Mouse (Mus musculus) heart, postnatal 0 days (tissue): ENCODE data around the gene Trio. TPM values are rescaled to one million over a fixed set of nuclear protein-coding genes. Genes with fewer than 3 reads are reported as not detected.

Source experiments
- ATAC-seq: fragments of 200-750 bp; cut with Nextera tagmentation; 2 replicates; pipeline ENCODE4 v1.8.0; 2017; ENCODE audit warnings: low read depth, moderate number of reproducible peaks, moderate library complexity; ENCODE audit not compliant: insufficient read depth
- DNase-seq: peaks from one replicate; pipeline ENCODE4 v3.0.0-alpha.2; 2016; ENCODE audit warnings: low spot score
- H3K27ac ChIP-seq: fragments of 300-500 bp; sonication (generic); 2 replicates; pipeline ENCODE4 v1.5.1; 2014; ENCODE audit warnings: low read depth, mild to moderate bottlenecking
- H3K27me3 ChIP-seq: fragments of 300-500 bp; sonication (generic); 2 replicates; pipeline ENCODE4 v1.6.1; 2014; ENCODE audit warnings: low read length, mixed read lengths; ENCODE audit not compliant: control insufficient read depth, insufficient read depth
- H3K36me3 ChIP-seq: fragments of 300-500 bp; sonication (generic); replicated peaks from 2 replicates; pipeline ENCODE4 v1.6.1; 2014; ENCODE audit warnings: low read length, mixed read lengths; ENCODE audit not compliant: control insufficient read depth, insufficient read depth
- H3K4me1 ChIP-seq: fragments of 300-500 bp; sonication (generic); 2 replicates; pipeline ENCODE4 v1.6.1; 2014; ENCODE audit warnings: antibody characterized with exemption; ENCODE audit not compliant: control insufficient read depth, insufficient read depth
- H3K4me2 ChIP-seq: fragments of 300-500 bp; sonication (generic); 2 replicates; pipeline ENCODE4 v1.6.1; 2014; ENCODE audit warnings: low read depth, mild to moderate bottlenecking, low read length, moderate library complexity
- H3K4me3 ChIP-seq: fragments of 300-500 bp; sonication (generic); 2 replicates; pipeline ENCODE4 v1.5.1; 2014; ENCODE audit warnings: low read depth, low read length
- H3K9ac ChIP-seq: fragments of 300-500 bp; sonication (generic); replicated peaks from 2 replicates; pipeline ENCODE4 v1.6.1; 2014; ENCODE audit warnings: low read depth, low read length, mixed read lengths
- H3K9me3 ChIP-seq: fragments of 300-500 bp; sonication (generic); replicated peaks from 2 replicates; pipeline ENCODE4 v1.6.1; 2016; ENCODE audit warnings: low read length; ENCODE audit not compliant: control insufficient read depth
- CTCF ChIP-seq: IDR thresholded peaks from 2 replicates; pipeline ENCODE4 v1.5.1; 2016; ENCODE audit warnings: antibody characterized with exemption, control low read depth, low read depth
- EP300 ChIP-seq: IDR thresholded peaks from 2 replicates; pipeline ENCODE4 v1.6.1; 2016; ENCODE audit warnings: antibody characterized with exemption, low read depth
- WGBS: fragments of 180-500 bp; shearing (Covaris S2); extraction: QIAGEN DNeasy Blood & Tissue Kit; methylation state at CpG from one replicate; pipeline ENCODE4 v1.1.7; 2014; 5-methylcytosine and 5-hydroxymethylcytosine counted together
- polyA plus RNA-seq: library from polyadenylated mRNA; unstranded; fragments of >200 nt; fragmentation: Nextera tagmentation; extraction: Ambion mirVana; gene quantifications from 2 replicates; pipeline ENCODE4 v1.2.1, GENCODE M21; 2015
- total RNA-seq: library from RNA; depleted of rRNA; stranded (reverse); fragments of >200 nt; gene quantifications from 2 replicates; pipeline ENCODE4 v1.2.3, GENCODE M21; 2014; ENCODE audit warnings: low replicate concordance

Gene Trio
- total and polyA plus RNA-seq, 2 experiments from 2014 or later, result 10.1 to 77.2 TPM

GRCm38 (mm10) chr15:27884347-27885250 is 141.0 kb downstream of the Trio start:
- ATAC-seq, result peak; percentile 70
- WGBS, result 73% methylated on average over 17 of the region's 17 CpGs
- H3K4me1 ChIP-seq, result peaks cover 7% of the 10 kb centered on the region

GRCm38 (mm10) chr15:27883881-27884280 is 141.8 kb downstream of the Trio start:
- H3K4me3 ChIP-seq, result no peak overlapping the region
- peaks cover 32% of the 10 kb centered on the region for H3K36me3 ChIP-seq
- 47% methylated on average over 3 of the region's 3 CpGs for WGBS
- DNase-seq (no peak), ATAC-seq (no peak)
- no peak for TF ChIP-seq CTCF
- TF ChIP-seq EP300, result no peak
- H3K4me2 ChIP-seq, result no peak overlapping the region
- peaks cover 7% of the 10 kb centered on the region for H3K4me1 ChIP-seq
- no peak overlapping the region for H3K27ac ChIP-seq
- no peaks in the 10 kb centered on the region for H3K27me3 ChIP-seq
- H3K9ac ChIP-seq, result no peak overlapping the region
- no peaks in the 10 kb centered on the region for H3K9me3 ChIP-seq

More at GRCm38 (mm10) chr15:27884347-27885250, 141.0 kb downstream of the Trio start:
- Histone ChIP-seq H3K4me2 (no peak overlapping the region), H3K9me3 (no peaks in the 10 kb centered on the region), H3K4me3 (no peak overlapping the region), H3K36me3 (peaks cover 40% of the 10 kb centered on the region), H3K27me3 (no peaks in the 10 kb centered on the region), H3K27ac (no peak overlapping the region), H3K9ac (no peak overlapping the region)
- TF ChIP-seq EP300 (no peak), CTCF (peak; percentile 92)
- DNase-seq, result peak; percentile 84

- ATAC-seq (no peak), DNase-seq (no peak)
- H3K4me3 ChIP-seq, result no peak overlapping the region
- H3K27me3 ChIP-seq, result no peaks in the 10 kb centered on the region
- H3K36me3 ChIP-seq, result peaks cover 29% of the 10 kb centered on the region; the same call in 1 of the 2 replicates
- H3K9ac ChIP-seq, result no peak overlapping the region
- H3K4me2 ChIP-seq, result no peak overlapping the region
- no peak overlapping the region for H3K27ac ChIP-seq
- H3K4me1 ChIP-seq, result peaks cover 7% of the 10 kb centered on the region
- TF ChIP-seq EP300 (no peak), CTCF (no peak)
- WGBS, result 90% methylated on average over 14 of the region's 14 CpGs
- H3K9me3 ChIP-seq, result no peaks in the 10 kb centered on the region
Observed at GRCm38 (mm10) chr15:27882898-27883297, 142.8 kb downstream of the Trio start.

GRCm38 (mm10) chr15:27877831-27878230 is 147.8 kb downstream of the Trio start:
- ATAC-seq (no peak), DNase-seq (no peak)
- no peaks in the 10 kb centered on the region for H3K27me3 ChIP-seq
- H3K4me1 ChIP-seq, result peaks cover 9% of the 10 kb centered on the region; the same call in 1 of the 2 replicates
- H3K9ac ChIP-seq, result no peak overlapping the region
- 68% methylated on average over 7 of the region's 7 CpGs for WGBS
- H3K27ac ChIP-seq, result no peak overlapping the region
- no peak overlapping the region for H3K4me2 ChIP-seq
- H3K36me3 ChIP-seq, result peaks cover 18% of the 10 kb centered on the region; the same call in 1 of the 2 replicates
- no peak overlapping the region for H3K4me3 ChIP-seq
- no peak for TF ChIP-seq EP300
- no peak for TF ChIP-seq CTCF
- no peaks in the 10 kb centered on the region for H3K9me3 ChIP-seq

GRCm38 (mm10) chr15:27876327-27876726 is 149.3 kb downstream of the Trio start:
- peaks cover 9% of the 10 kb centered on the region; the same call in 1 of the 2 replicates for H3K4me1 ChIP-seq
- DNase-seq (no peak), ATAC-seq (peak; percentile 48)
- H3K36me3 ChIP-seq, result peaks cover 18% of the 10 kb centered on the region; the same call in 1 of the 2 replicates
- no peak overlapping the region for H3K9ac ChIP-seq
- H3K9me3 ChIP-seq, result no peaks in the 10 kb centered on the region
- TF ChIP-seq CTCF (no peak), EP300 (no peak)
- peak overlapping the region; percentile 30; the same call in 1 of the 2 replicates for H3K27ac ChIP-seq
- 35% methylated on average over 10 of the region's 10 CpGs for WGBS
- no peak overlapping the region for H3K4me2 ChIP-seq
- H3K27me3 ChIP-seq, result no peaks in the 10 kb centered on the region
- H3K4me3 ChIP-seq, result no peak overlapping the region
